Mouse (Mus musculus): ENCODE results near the gene Sned1. TPM values are rescaled to one million over a fixed set of nuclear protein-coding genes. Genes with fewer than 3 reads are reported as not detected.

Sned1 gene
- polyA plus RNA-seq, 1 experiment from 2014 or later = 4.8 TPM

DNA sequence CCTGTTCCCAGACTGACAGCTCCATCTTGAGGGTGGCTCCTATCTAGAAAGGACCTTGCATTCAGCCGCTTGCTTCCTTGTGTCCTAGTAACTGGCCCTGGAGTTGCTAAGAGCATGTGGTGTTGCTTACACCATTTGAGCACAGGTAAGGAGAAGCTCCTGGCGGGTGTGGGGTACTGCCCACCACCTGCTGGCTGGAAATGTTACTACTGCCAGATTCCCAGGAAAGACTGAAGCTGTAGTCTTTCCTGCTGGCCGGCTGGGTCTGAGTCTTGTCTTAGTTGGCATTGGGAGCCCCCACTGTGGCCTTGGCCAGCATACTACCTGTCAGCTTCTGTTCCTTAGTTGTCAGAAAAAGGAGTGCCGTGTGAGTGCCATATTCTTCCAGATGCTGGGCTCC, 2.6 kb downstream of the Sned1 start:
- H3K4me3 ChIP-seq (ENCODE audit: low read depth, low read length) = no peak overlapping the region
- H3K27ac ChIP-seq (ENCODE audit: low read length) = no peak overlapping the region
- H3K4me2 ChIP-seq (replicated peaks; ENCODE audit: low read depth, low read length) = no peak overlapping the region; the same call in 1 of the 2 replicates
- no peaks in the 10 kb centered on the region for H3K36me3 ChIP-seq (ENCODE audit: control insufficient read depth, insufficient read depth, low read length)
- H3K4me1 ChIP-seq (ENCODE audit: control insufficient read depth, insufficient read depth, low read length) = peaks cover 7% of the 10 kb centered on the region; the same call in 1 of the 2 replicates
- no peaks in the 10 kb centered on the region for H3K27me3 ChIP-seq (ENCODE audit: control insufficient read depth, insufficient read depth, low read length)
- no peak for ATAC-seq (ENCODE audit: insufficient number of reproducible peaks, insufficient read depth, low FRiP score, low read depth)
- 49% methylated on average over 4 of the region's 4 CpGs for WGBS
- H3K9ac ChIP-seq (replicated peaks; ENCODE audit: low read depth, low read length) = no peak overlapping the region
- H3K9me3 ChIP-seq (ENCODE audit: control insufficient read depth, low read depth, low read length) = no peaks in the 10 kb centered on the region

DNA sequence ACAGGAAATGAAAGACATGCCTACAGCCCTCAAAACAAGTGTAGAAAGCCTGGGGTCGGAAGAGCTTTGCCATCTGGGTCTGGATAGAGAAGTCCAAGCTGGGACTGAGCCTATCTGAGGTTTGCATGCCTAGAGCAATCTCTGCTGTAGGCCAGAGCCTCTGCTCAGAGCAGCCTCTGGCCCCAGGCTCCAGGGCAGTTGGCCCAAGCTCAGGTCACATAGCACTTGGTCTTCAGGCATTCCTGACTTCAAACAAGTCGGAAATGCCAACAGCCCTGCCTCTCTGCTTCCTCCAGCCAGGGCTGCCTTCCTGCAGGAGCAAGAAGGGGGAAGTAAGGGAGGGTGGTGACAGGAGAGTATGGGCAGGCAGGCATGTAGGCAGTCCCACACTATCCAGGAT, 10.3 kb downstream of the Sned1 start:
- WGBS = 50% methylated on average over 2 of the region's 2 CpGs
- H3K27ac ChIP-seq (ENCODE audit: low read length) = no peak overlapping the region

DNA sequence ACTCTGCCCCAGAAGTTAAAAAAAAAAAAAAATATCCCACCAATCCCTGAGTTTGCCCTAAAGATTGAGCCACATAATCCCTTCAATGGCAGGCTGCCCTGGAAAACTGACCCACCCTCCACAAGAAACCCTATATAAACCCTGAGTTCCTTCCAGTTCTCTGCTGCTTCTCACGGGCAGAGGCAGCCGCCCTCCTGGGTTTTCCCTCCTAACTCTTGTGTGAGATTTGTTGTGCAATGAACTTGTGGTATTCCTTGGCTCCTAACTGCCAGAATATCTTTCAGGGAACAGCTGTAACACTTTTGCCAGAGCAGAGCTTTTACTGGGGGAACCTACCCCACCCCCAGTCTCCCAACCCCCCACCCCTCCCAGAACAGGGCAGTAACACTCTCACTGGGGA, 16.9 kb downstream of the Sned1 start:
- Histone ChIP-seq H3K4me2 (replicated peaks; ENCODE audit: low read depth, low read length) (no peak overlapping the region), H3K27ac (ENCODE audit: low read length) (no peak overlapping the region), H3K36me3 (ENCODE audit: control insufficient read depth, insufficient read depth, low read length) (no peaks in the 10 kb centered on the region), H3K9ac (replicated peaks; ENCODE audit: low read depth, low read length) (no peak overlapping the region), H3K4me1 (ENCODE audit: control insufficient read depth, insufficient read depth, low read length) (0 out of 2 replicates have a peak, but pooled peaks cover 6% of the 10 kb centered on the region), H3K9me3 (ENCODE audit: control insufficient read depth, low read depth, low read length) (no peaks in the 10 kb centered on the region), H3K4me3 (ENCODE audit: low read depth, low read length) (no peak overlapping the region), H3K27me3 (ENCODE audit: control insufficient read depth, insufficient read depth, low read length) (no peaks in the 10 kb centered on the region)
- ATAC-seq (ENCODE audit: insufficient number of reproducible peaks, insufficient read depth, low FRiP score, low read depth) = no peak
- 25% methylated on average over 2 of the region's 2 CpGs for WGBS

More for the DNA sequence above, 10.3 kb downstream of the Sned1 start:
- Histone ChIP-seq H3K27me3 (ENCODE audit: control insufficient read depth, insufficient read depth, low read length) (no peaks in the 10 kb centered on the region), H3K36me3 (ENCODE audit: control insufficient read depth, insufficient read depth, low read length) (no peaks in the 10 kb centered on the region), H3K9me3 (ENCODE audit: control insufficient read depth, low read depth, low read length) (no peaks in the 10 kb centered on the region), H3K4me3 (ENCODE audit: low read depth, low read length) (no peak overlapping the region), H3K4me2 (replicated peaks; ENCODE audit: low read depth, low read length) (no peak overlapping the region), H3K4me1 (ENCODE audit: control insufficient read depth, insufficient read depth, low read length) (no peaks in the 10 kb centered on the region), H3K9ac (replicated peaks; ENCODE audit: low read depth, low read length) (no peak overlapping the region)
- ATAC-seq (ENCODE audit: insufficient number of reproducible peaks, insufficient read depth, low FRiP score, low read depth) = no peak

DNA sequence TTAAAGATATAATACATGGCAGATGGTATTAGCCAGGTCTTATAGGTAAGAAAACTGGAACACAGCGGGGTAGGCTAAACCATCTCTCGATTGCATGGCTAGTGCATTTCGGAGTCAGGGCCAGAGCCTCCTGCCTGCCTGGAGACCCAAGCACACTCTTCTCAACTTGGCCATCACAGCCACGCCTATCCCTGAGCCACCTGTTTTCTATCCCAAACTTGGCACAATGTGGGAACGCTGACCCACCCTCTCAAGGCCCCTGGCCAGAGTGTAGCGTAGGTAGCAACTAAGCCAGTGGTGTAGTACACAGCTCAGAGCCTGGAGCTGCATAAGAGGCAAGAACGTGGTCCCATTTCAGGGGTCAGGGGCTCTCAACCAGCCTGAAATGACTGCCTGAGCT, 20.1 kb downstream of the Sned1 start:
- Histone ChIP-seq H3K27me3 (ENCODE audit: control insufficient read depth, insufficient read depth, low read length) (no peaks in the 10 kb centered on the region), H3K36me3 (ENCODE audit: control insufficient read depth, insufficient read depth, low read length) (no peaks in the 10 kb centered on the region), H3K4me2 (replicated peaks; ENCODE audit: low read depth, low read length) (no peak overlapping the region), H3K27ac (ENCODE audit: low read length) (no peak overlapping the region), H3K4me1 (ENCODE audit: control insufficient read depth, insufficient read depth, low read length) (0 out of 2 replicates have a peak, but pooled peaks cover 6% of the 10 kb centered on the region), H3K9me3 (ENCODE audit: control insufficient read depth, low read depth, low read length) (no peaks in the 10 kb centered on the region), H3K9ac (replicated peaks; ENCODE audit: low read depth, low read length) (no peak overlapping the region), H3K4me3 (ENCODE audit: low read depth, low read length) (no peak overlapping the region)
- ATAC-seq (ENCODE audit: insufficient number of reproducible peaks, insufficient read depth, low FRiP score, low read depth) = no peak
- WGBS = 90% methylated on average over 7 of the region's 7 CpGs

DNA sequence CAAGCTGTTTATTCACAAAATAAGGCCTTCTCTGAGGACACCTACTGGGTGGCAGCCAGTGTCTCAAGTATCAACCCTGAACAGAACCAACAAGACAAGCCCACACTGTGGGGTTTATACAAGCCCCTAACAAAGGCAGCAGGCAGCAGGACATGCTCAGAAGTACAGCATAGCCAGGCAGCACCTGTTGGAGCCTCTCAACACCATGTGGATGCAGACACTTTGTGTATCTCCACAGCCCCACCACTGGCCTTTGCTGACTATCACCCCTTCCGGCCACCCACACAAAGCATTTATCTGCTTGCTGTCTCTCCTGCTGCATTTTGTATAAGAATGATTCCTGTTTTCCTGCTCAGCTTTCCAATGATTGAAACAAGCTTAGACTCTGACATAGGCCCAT, 21.9 kb downstream of the Sned1 start:
- ATAC-seq (ENCODE audit: insufficient number of reproducible peaks, insufficient read depth, low FRiP score, low read depth) = no peak
- Histone ChIP-seq H3K4me3 (ENCODE audit: low read depth, low read length) (no peak overlapping the region), H3K4me1 (ENCODE audit: control insufficient read depth, insufficient read depth, low read length) (0 out of 2 replicates have a peak, but pooled peaks cover 6% of the 10 kb centered on the region), H3K4me2 (replicated peaks; ENCODE audit: low read depth, low read length) (no peak overlapping the region), H3K27ac (ENCODE audit: low read length) (no peak overlapping the region), H3K36me3 (ENCODE audit: control insufficient read depth, insufficient read depth, low read length) (no peaks in the 10 kb centered on the region), H3K9me3 (ENCODE audit: control insufficient read depth, low read depth, low read length) (no peaks in the 10 kb centered on the region), H3K9ac (replicated peaks; ENCODE audit: low read depth, low read length) (no peak overlapping the region), H3K27me3 (ENCODE audit: control insufficient read depth, insufficient read depth, low read length) (no peaks in the 10 kb centered on the region)
- 79% methylated on average over 1 of the region's 1 CpGs for WGBS

DNA sequence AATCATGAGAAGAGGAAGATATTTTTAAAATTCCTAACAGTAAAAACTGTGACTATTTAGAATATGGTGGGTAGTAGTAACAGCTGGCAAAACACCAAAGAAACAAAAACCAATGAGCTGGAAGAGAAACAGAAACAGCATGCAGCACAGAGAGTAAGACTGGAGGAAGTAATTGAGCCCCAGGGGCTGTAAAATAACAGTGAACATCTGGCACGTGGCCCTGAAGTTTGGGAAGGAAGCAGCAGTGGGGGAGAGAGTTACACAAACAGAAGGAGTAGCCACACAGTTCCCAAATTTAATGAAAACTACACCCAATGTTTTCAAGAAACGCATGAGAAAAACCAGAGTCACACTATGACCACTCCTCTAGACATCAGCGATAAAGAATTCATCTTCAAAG, 31.6 kb downstream of the Sned1 start:
- Histone ChIP-seq H3K4me2 (replicated peaks; ENCODE audit: low read depth, low read length) (no peak overlapping the region), H3K4me1 (ENCODE audit: control insufficient read depth, insufficient read depth, low read length) (no peaks in the 10 kb centered on the region), H3K27me3 (ENCODE audit: control insufficient read depth, insufficient read depth, low read length) (no peaks in the 10 kb centered on the region), H3K27ac (ENCODE audit: low read length) (no peak overlapping the region), H3K9me3 (ENCODE audit: control insufficient read depth, low read depth, low read length) (no peaks in the 10 kb centered on the region), H3K9ac (replicated peaks; ENCODE audit: low read depth, low read length) (no peak overlapping the region), H3K36me3 (ENCODE audit: control insufficient read depth, insufficient read depth, low read length) (no peaks in the 10 kb centered on the region), H3K4me3 (ENCODE audit: low read depth, low read length) (no peak overlapping the region)
- ATAC-seq (ENCODE audit: insufficient number of reproducible peaks, insufficient read depth, low FRiP score, low read depth) = no peak
- 52% methylated on average over 3 of the region's 3 CpGs for WGBS

DNA sequence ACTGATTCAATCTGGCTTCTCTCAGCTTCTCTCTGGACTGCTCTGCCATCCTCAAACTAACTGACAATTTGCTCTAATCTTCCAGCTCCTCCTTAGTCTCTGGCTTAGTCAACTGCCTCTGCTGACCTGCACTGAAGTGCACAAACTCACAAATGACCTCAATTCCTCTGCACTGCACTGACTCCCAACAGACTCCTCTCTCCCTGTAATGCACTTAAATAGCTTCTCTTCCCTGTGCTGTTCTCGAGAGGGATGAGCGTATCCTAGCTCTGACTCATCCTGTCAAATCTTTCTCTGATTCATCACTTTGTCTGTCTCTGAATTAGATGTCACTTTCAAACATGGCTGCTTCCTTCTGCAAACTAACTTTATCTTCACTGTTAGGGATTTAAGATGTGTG, 32.6 kb downstream of the Sned1 start:
- Histone ChIP-seq H3K4me3 (ENCODE audit: low read depth, low read length) (no peak overlapping the region), H3K4me2 (replicated peaks; ENCODE audit: low read depth, low read length) (no peak overlapping the region), H3K9ac (replicated peaks; ENCODE audit: low read depth, low read length) (no peak overlapping the region), H3K9me3 (ENCODE audit: control insufficient read depth, low read depth, low read length) (no peaks in the 10 kb centered on the region), H3K27ac (ENCODE audit: low read length) (no peak overlapping the region), H3K27me3 (ENCODE audit: control insufficient read depth, insufficient read depth, low read length) (no peaks in the 10 kb centered on the region), H3K36me3 (ENCODE audit: control insufficient read depth, insufficient read depth, low read length) (no peaks in the 10 kb centered on the region), H3K4me1 (ENCODE audit: control insufficient read depth, insufficient read depth, low read length) (no peaks in the 10 kb centered on the region)
- WGBS = 84% methylated on average over 2 of the region's 2 CpGs
- ATAC-seq (ENCODE audit: insufficient number of reproducible peaks, insufficient read depth, low FRiP score, low read depth) = no peak

DNA sequence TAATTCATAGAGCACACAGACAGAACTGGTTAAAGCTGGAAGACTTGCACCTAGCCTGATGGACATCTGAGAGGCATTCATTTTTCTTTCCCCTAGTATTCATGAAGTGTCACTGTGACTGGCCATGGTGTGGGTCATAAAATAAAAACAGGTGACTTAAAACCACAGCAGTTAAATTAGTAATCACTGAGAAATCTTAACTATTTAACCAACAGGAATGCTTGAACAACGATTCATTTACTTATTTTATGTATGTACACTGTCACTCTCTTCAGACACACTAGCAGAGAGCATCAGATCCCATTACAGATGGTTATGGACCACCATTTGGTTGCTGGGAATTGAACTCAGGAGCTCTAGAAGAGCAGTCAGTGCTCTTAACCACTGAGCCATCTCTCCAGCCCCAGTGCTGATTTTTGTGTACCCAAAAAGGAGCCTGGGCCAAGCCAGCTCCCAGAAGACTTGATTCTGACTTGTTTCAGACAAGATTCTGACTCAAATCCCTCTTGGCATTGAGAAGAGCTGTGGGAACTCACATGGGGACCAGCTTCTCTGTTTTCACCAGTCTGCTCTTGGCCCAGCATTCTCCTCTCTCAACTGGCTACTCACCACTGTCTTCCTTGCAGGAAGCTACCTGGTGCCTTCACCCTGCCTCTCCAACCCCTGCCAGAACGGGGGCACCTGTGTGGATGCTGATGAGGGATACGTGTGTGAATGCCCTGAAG, 35.0 kb downstream of the Sned1 start:
- 60% methylated on average over 3 of the region's 3 CpGs for WGBS

DNA sequence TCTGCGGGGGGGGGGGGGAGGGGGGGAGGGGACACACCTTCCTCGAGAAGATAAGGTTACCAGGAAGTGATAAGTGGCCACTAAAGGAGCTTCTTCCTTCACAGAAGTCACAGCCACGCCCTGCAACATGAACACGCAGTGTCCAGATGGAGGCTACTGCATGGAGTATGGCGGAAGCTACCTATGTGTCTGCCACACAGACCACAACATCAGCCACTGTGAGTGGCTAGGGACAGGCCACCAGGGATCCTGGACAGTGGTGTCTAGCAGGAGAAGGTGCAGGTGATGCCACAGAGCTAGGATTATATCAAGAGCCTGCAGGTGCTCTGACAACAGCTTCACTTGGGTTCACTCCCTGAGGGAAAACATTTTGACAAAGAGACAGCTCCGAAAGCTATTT, 36.1 kb downstream of the Sned1 start:
- Histone ChIP-seq H3K27ac (ENCODE audit: low read length) (no peak overlapping the region), H3K9me3 (ENCODE audit: control insufficient read depth, low read depth, low read length) (no peaks in the 10 kb centered on the region), H3K4me1 (ENCODE audit: control insufficient read depth, insufficient read depth, low read length) (no peaks in the 10 kb centered on the region), H3K4me2 (replicated peaks; ENCODE audit: low read depth, low read length) (no peak overlapping the region), H3K27me3 (ENCODE audit: control insufficient read depth, insufficient read depth, low read length) (no peaks in the 10 kb centered on the region), H3K36me3 (ENCODE audit: control insufficient read depth, insufficient read depth, low read length) (peaks cover 3% of the 10 kb centered on the region; the same call in 1 of the 2 replicates), H3K4me3 (ENCODE audit: low read depth, low read length) (no peak overlapping the region), H3K9ac (replicated peaks; ENCODE audit: low read depth, low read length) (no peak overlapping the region)
- WGBS = 67% methylated on average over 6 of the region's 6 CpGs
- no peak for ATAC-seq (ENCODE audit: insufficient number of reproducible peaks, insufficient read depth, low FRiP score, low read depth)

More for the DNA sequence above, 35.0 kb downstream of the Sned1 start:
- H3K9ac ChIP-seq (replicated peaks; ENCODE audit: low read depth, low read length) = no peak overlapping the region
- no peaks in the 10 kb centered on the region for H3K4me1 ChIP-seq (ENCODE audit: control insufficient read depth, insufficient read depth, low read length)
- no peaks in the 10 kb centered on the region for H3K9me3 ChIP-seq (ENCODE audit: control insufficient read depth, low read depth, low read length)
- no peak overlapping the region for H3K4me3 ChIP-seq (ENCODE audit: low read depth, low read length)
- H3K36me3 ChIP-seq (ENCODE audit: control insufficient read depth, insufficient read depth, low read length) = peaks cover 3% of the 10 kb centered on the region; the same call in 1 of the 2 replicates
- H3K27me3 ChIP-seq (ENCODE audit: control insufficient read depth, insufficient read depth, low read length) = no peaks in the 10 kb centered on the region
- no peak for ATAC-seq (ENCODE audit: insufficient number of reproducible peaks, insufficient read depth, low FRiP score, low read depth)
- no peak overlapping the region for H3K4me2 ChIP-seq (replicated peaks; ENCODE audit: low read depth, low read length)
- no peak overlapping the region for H3K27ac ChIP-seq (ENCODE audit: low read length)
